In the genomic region with DNA sequence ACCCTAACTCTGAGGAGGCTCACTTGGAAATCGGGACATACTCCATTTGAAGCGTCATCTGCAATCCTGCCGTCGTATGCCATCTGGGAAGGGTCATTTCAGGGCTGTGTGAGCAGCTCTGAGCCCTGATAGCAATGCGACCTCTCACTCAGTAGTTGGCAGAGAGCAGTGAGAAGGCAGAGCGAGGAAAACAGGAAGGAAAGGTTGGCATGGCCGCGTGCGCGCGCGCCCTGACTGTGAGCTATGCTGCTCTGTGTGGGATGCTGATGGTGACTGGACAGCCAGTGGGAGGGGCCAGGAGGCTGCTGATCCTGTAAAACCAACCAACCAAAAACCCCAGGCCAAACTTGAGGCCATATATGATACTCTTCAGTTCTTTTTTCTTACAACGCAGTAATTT, we compare ENCODE assay signal across 8 mouse cellular contexts. TPM values are rescaled to one million over a fixed set of nuclear protein-coding genes. Genes with fewer than 3 reads are reported as not detected.
DNase-seq lines count a peak whose midpoint lies in the region; ATAC-seq and TF ChIP-seq lines count a peak whose summit lies in the region.

No protein-coding gene starts in this region.

- H3K4me1 ChIP-seq in hindbrain, embryonic 15.5 days (replicated peaks) = peaks cover 75% of the 10 kb centered on the region
- peaks cover 51% of the 10 kb centered on the region for H3K4me1 ChIP-seq in hindbrain, embryonic 10.5 days (replicated peaks)
- peaks cover 88% of the 10 kb centered on the region for H3K4me1 ChIP-seq in E14TG2a.4 (replicated peaks; ENCODE audit: low read depth, low read length)
- peaks cover 8% of the 10 kb centered on the region for H3K4me1 ChIP-seq in liver, embryonic 16.5 days (ENCODE audit: control insufficient read depth, low read depth, low read length)
- peaks cover 8% of the 10 kb centered on the region; the same call in 1 of the 2 replicates for H3K4me1 ChIP-seq in intestine, embryonic 16.5 days (ENCODE audit: control insufficient read depth, insufficient read depth, low read length)

- DNase-seq in hindbrain, embryonic 10.5 days (ENCODE audit: low spot score) = no peak
- DNase-seq in cerebellum, postnatal 14 days = peak; percentile 81 to 83
- DNase-seq in adrenal gland, postnatal 4 days (ENCODE audit: low spot score in 2 of 2) = no peak
- no peak for DNase-seq in thymus, postnatal 0 days (ENCODE audit: low spot score)

- no peaks in the 10 kb centered on the region for H3K27me3 ChIP-seq in hindbrain, embryonic 15.5 days
- no peaks in the 10 kb centered on the region for H3K27me3 ChIP-seq in hindbrain, embryonic 10.5 days (ENCODE audit: insufficient read depth, poor library complexity, severe bottlenecking)
- H3K27me3 ChIP-seq in E14TG2a.4 (ENCODE audit: insufficient read depth, low read length) = no peaks in the 10 kb centered on the region
- no peaks in the 10 kb centered on the region for H3K27me3 ChIP-seq in liver, embryonic 16.5 days (ENCODE audit: control insufficient read depth, insufficient read depth, low read depth, low read length)
- no peaks in the 10 kb centered on the region for H3K27me3 ChIP-seq in intestine, embryonic 16.5 days (replicated peaks; ENCODE audit: control insufficient read depth, insufficient read depth, low read length)

- H3K9ac ChIP-seq in hindbrain, embryonic 15.5 days = no peak overlapping the region
- H3K9ac ChIP-seq in liver, embryonic 16.5 days (ENCODE audit: low read depth, low read length) = no peak overlapping the region
- H3K9ac ChIP-seq in intestine, embryonic 16.5 days (ENCODE audit: low read depth, low read length) = no peak overlapping the region

- ATAC-seq in hindbrain, embryonic 15.5 days (ENCODE audit: low FRiP score, low read depth) = peak; percentile 36; the same call in 1 of the 2 replicates
- peak; percentile 37; the same call in 1 of the 2 replicates for ATAC-seq in liver, embryonic 16.5 days (ENCODE audit: low read depth)
- no peak for ATAC-seq in intestine, embryonic 16.5 days

- no peaks in the 10 kb centered on the region for H3K9me3 ChIP-seq in hindbrain, embryonic 15.5 days
- no peaks in the 10 kb centered on the region for H3K9me3 ChIP-seq in hindbrain, embryonic 10.5 days
- no peaks in the 10 kb centered on the region for H3K9me3 ChIP-seq in E14TG2a.4 (ENCODE audit: low read length)
- H3K9me3 ChIP-seq in liver, embryonic 16.5 days (replicated peaks; ENCODE audit: control insufficient read depth, low read length) = no peaks in the 10 kb centered on the region
- no peaks in the 10 kb centered on the region for H3K9me3 ChIP-seq in intestine, embryonic 16.5 days (ENCODE audit: control insufficient read depth, low read length)

- H3K4me2 ChIP-seq in hindbrain, embryonic 15.5 days = no peak overlapping the region
- no peak overlapping the region for H3K4me2 ChIP-seq in liver, embryonic 16.5 days (ENCODE audit: low read depth, low read length)
- H3K4me2 ChIP-seq in intestine, embryonic 16.5 days (ENCODE audit: low read depth, low read length) = no peak overlapping the region

- 70% methylated on average over 13 of the region's 13 CpGs for WGBS in hindbrain, embryonic 15.5 days
- 89% methylated on average over 13 of the region's 13 CpGs for WGBS in hindbrain, embryonic 10.5 days
- WGBS in liver, embryonic 16.5 days (ENCODE audit: insufficient replicate concordance) = 57% methylated on average over 13 of the region's 13 CpGs
- WGBS in intestine, embryonic 16.5 days = 84% methylated on average over 13 of the region's 13 CpGs

- no peak overlapping the region for H3K27ac ChIP-seq in hindbrain, embryonic 15.5 days (replicated peaks)
- H3K27ac ChIP-seq in hindbrain, embryonic 10.5 days = no peak overlapping the region
- H3K27ac ChIP-seq in liver, embryonic 16.5 days (ENCODE audit: low read length) = no peak overlapping the region
- no peak overlapping the region for H3K27ac ChIP-seq in intestine, embryonic 16.5 days (ENCODE audit: low read length)

- no peak for TF ChIP-seq CTCF in E14TG2a.4 (conservative IDR thresholded peaks at IDR 0.05; ENCODE audit: low read length)

- no peak overlapping the region for H3K4me3 ChIP-seq in hindbrain, embryonic 15.5 days
- no peak overlapping the region for H3K4me3 ChIP-seq in hindbrain, embryonic 10.5 days
- H3K4me3 ChIP-seq in E14TG2a.4 (replicated peaks; ENCODE audit: low read length) = 0 out of 2 replicates have a peak overlapping the region, but pooled peaks have one; percentile 5
- no peak overlapping the region for H3K4me3 ChIP-seq in liver, embryonic 16.5 days (ENCODE audit: low read depth, low read length)
- H3K4me3 ChIP-seq in intestine, embryonic 16.5 days (ENCODE audit: low read length) = no peak overlapping the region

- no peaks in the 10 kb centered on the region for H3K36me3 ChIP-seq in hindbrain, embryonic 15.5 days
- no peaks in the 10 kb centered on the region for H3K36me3 ChIP-seq in hindbrain, embryonic 10.5 days
- H3K36me3 ChIP-seq in E14TG2a.4 (ENCODE audit: insufficient read depth, low read length) = peaks cover 29% of the 10 kb centered on the region
- no peaks in the 10 kb centered on the region for H3K36me3 ChIP-seq in liver, embryonic 16.5 days (ENCODE audit: control insufficient read depth, insufficient read depth)
- no peaks in the 10 kb centered on the region for H3K36me3 ChIP-seq in intestine, embryonic 16.5 days (ENCODE audit: control insufficient read depth, insufficient read depth, low read length)

RNA-seq across cellular contexts. Expression of gene Med13l, which starts 46.2 kb away (rescaled TPM):
- 13.7 and 14.7 TPM in 2 replicates for polyA plus RNA-seq in hindbrain, embryonic 15.5 days (2015; fragmentation: Nextera tagmentation; extraction: Ambion mirVana)
- 10.3 and 11.0 TPM in 2 replicates for polyA plus RNA-seq in hindbrain, embryonic 10.5 days (2016; fragmentation: Nextera tagmentation; extraction: Ambion mirVana)
- 11.2 and 12.2 TPM in 2 replicates for polyA plus RNA-seq in liver, embryonic 16.5 days (2015; fragmentation: Nextera tagmentation; extraction: Ambion mirVana)
- 10 to 100 TPM; 49.9 to 55.3 TPM for total RNA-seq in adrenal gland, postnatal 4 days (2021)
- polyA plus RNA-seq in intestine, embryonic 16.5 days (2015; fragmentation: Nextera tagmentation; extraction: Ambion mirVana) = 6.4 and 6.6 TPM in 2 replicates
- polyA plus RNA-seq in thymus, postnatal 0 days (2015; fragmentation: Nextera tagmentation; extraction: Ambion mirVana) = 12.4 and 16.6 TPM in 2 replicates

Comparison
In these comparisons a context has a peak if more than half of its experiments do, and no peak if none do; other contexts are left out.
1. DNase-seq: peak in cerebellum, postnatal 14 days (2 of 2); none in hindbrain, embryonic 10.5 days (single experiment), adrenal gland, postnatal 4 days (0 of 2) and thymus, postnatal 0 days (single experiment).